Mouse (Mus musculus): ENCODE results near the gene Il20rb. TPM values are rescaled to one million over a fixed set of nuclear protein-coding genes. Genes with fewer than 3 reads are reported as not detected.

Gene Il20rb
- total RNA-seq, 4 experiments from 2014 or later, result 2.5 to 4.9 (median 3.9) TPM

- no peak for DNase-seq (ENCODE audit: low spot score in 2 of 2)
Measured at GRCm38 (mm10) chr9:100470936-100471604, 15.5 kb downstream of the Il20rb start.

- DNase-seq (ENCODE audit: low spot score in 2 of 2), result no peak
Measured at GRCm38 (mm10) chr9:100470228-100470627, 16.4 kb downstream of the Il20rb start.

- DNase-seq (ENCODE audit: low spot score in 2 of 2), result no peak
Measured at GRCm38 (mm10) chr9:100469681-100470080, 16.9 kb downstream of the Il20rb start.

GRCm38 (mm10) chr9:100468151-100468550 lies 18.4 kb downstream of the Il20rb start:
- DNase-seq (ENCODE audit: low spot score in 2 of 2), result no peak

GRCm38 (mm10) chr9:100467653-100468052 lies 18.9 kb downstream of the Il20rb start:
- DNase-seq (ENCODE audit: low spot score in 2 of 2), result peak in 1 of 2 experiments; percentile 38

- peak in 1 of 2 experiments; percentile 44 for DNase-seq (ENCODE audit: low spot score in 2 of 2)
Measured at GRCm38 (mm10) chr9:100466743-100467142, 19.8 kb downstream of the Il20rb start.

- DNase-seq (ENCODE audit: low spot score in 2 of 2), result no peak
Measured at GRCm38 (mm10) chr9:100465988-100466387, 20.6 kb downstream of the Il20rb start.

- no peak for DNase-seq (ENCODE audit: low spot score in 2 of 2)
Measured at GRCm38 (mm10) chr9:100465380-100465779, 21.2 kb downstream of the Il20rb start.

GRCm38 (mm10) chr9:100463771-100464170 lies 22.8 kb downstream of the Il20rb start:
- no peak for DNase-seq (ENCODE audit: low spot score in 2 of 2)

- no peak for DNase-seq (ENCODE audit: low spot score in 2 of 2)
Measured at GRCm38 (mm10) chr9:100462098-100462497, 24.5 kb downstream of the Il20rb start.

- peak; percentile 67 to 69 for DNase-seq (ENCODE audit: low spot score in 2 of 2)
Measured at GRCm38 (mm10) chr9:100461671-100462070, 24.9 kb downstream of the Il20rb start.

- no peak for DNase-seq (ENCODE audit: low spot score in 2 of 2)
Measured at GRCm38 (mm10) chr9:100460203-100460602, 26.4 kb downstream of the Il20rb start.

- no peak for DNase-seq (ENCODE audit: low spot score in 2 of 2)
Measured at GRCm38 (mm10) chr9:100457971-100458681, 28.5 kb downstream of the Il20rb start.

GRCm38 (mm10) chr9:100454664-100454993 lies 32.0 kb downstream of the Il20rb start:
- DNase-seq (ENCODE audit: low spot score in 2 of 2), result no peak

- DNase-seq (ENCODE audit: low spot score in 2 of 2), result peak; percentile 51 to 72
Measured at GRCm38 (mm10) chr9:100453944-100454663, 32.5 kb downstream of the Il20rb start.

GRCm38 (mm10) chr9:100452432-100452831 lies 34.2 kb downstream of the Il20rb start:
- no peak for DNase-seq (ENCODE audit: low spot score in 2 of 2)

GRCm38 (mm10) chr9:100446059-100446686 lies 40.4 kb downstream of the Il20rb start:
- DNase-seq (ENCODE audit: low spot score in 2 of 2), result peak in 1 of 2 experiments; percentile 82

GRCm38 (mm10) chr9:100440111-100440790 lies 46.3 kb downstream of the Il20rb start:
- peak; percentile 39 to 50 for DNase-seq (ENCODE audit: low spot score in 2 of 2)

- DNase-seq (ENCODE audit: low spot score in 2 of 2), result no peak
Measured at GRCm38 (mm10) chr9:100439481-100439880, 47.1 kb downstream of the Il20rb start.

GRCm38 (mm10) chr9:100438994-100439393 lies 47.6 kb downstream of the Il20rb start:
- no peak for DNase-seq (ENCODE audit: low spot score in 2 of 2)

Data from layer of hippocampus, adult 8-10 months (tissue).